Mouse (Mus musculus) 3134 (cell line): ENCODE data around the gene Rnf186.

Experiments used
- DNase-seq: peaks from one replicate; pipeline ENCODE4 v3.0.0-alpha.2; 2011; ENCODE audit warnings: low spot score; ENCODE audit not compliant: insufficient read length; ENCODE audit errors: extremely low read depth

Rnf186 gene

GRCm38 (mm10) chr4:139007981-139008536 is 41.1 kb downstream of the Rnf186 start:
- no peak for DNase-seq

GRCm38 (mm10) chr4:139011201-139011702 is 44.3 kb downstream of the Rnf186 start:
- no peak for DNase-seq

- no peak for DNase-seq
These were observed 46.4 kb downstream of the Rnf186 start for GRCm38 (mm10) chr4:139013281-139013680.

GRCm38 (mm10) chr4:139014793-139015192 is 47.9 kb downstream of the Rnf186 start:
- DNase-seq, result no peak
